21 mouse cellular contexts compared by ENCODE assay signal in the genomic region with DNA sequence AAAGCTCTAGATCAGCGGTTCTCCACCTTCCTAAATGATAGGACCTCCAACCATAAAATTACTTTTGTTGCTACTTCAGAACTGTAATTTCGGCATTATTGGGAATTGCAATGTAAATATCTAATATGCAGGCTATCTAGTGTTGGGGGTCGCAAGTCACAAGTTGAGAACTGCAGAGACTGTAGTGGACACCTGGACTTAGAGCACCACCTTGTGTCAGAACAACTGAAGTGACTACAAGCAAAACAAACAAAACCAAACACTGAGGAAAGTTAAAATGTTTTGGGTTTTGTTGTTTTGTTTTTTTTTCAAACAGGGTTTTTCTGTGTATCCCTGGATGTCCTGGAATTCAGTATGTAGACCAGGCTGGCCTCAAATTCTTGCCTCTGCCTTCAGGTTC. TPM values are rescaled to one million over a fixed set of nuclear protein-coding genes. Genes with fewer than 3 reads are reported as not detected.
DNase-seq lines count a peak whose midpoint lies in the region; ATAC-seq and TF ChIP-seq lines count a peak whose summit lies in the region.
"Had no signal": no experiment of that assay in that cellular context is flagged by ENCODE, and none has a peak within 500 bp of the region (broad histone marks: within the 10 kb centered on the region; RNA-seq: fewer than 3 reads in every experiment).

No protein-coding gene starts in this region.

- no peak overlapping the region for H3K9ac ChIP-seq in heart, postnatal 0 days (replicated peaks; ENCODE audit: low read depth, low read length)
- H3K9ac ChIP-seq in liver, postnatal 0 days (replicated peaks): no peak overlapping the region
- H3K9ac ChIP-seq in liver, embryonic 12.5 days: no peak overlapping the region
- no peak overlapping the region for H3K9ac ChIP-seq in MEL (ENCODE audit: control insufficient read depth, low read depth, low read length, poor library complexity, severe bottlenecking)
- no peak overlapping the region for H3K9ac ChIP-seq in stomach, postnatal 0 days (ENCODE audit: low read length)
- H3K9ac ChIP-seq: limb, embryonic 12.5 days; midbrain, embryonic 13.5 days had no signal

- H3K4me3 ChIP-seq in heart, postnatal 0 days (ENCODE audit: low read depth, low read length): no peak overlapping the region
- no peak overlapping the region for H3K4me3 ChIP-seq in heart, embryonic 10.5 days
- H3K4me3 ChIP-seq in liver, postnatal 0 days (ENCODE audit: low read depth, low read length): no peak overlapping the region
- no peak overlapping the region for H3K4me3 ChIP-seq in liver, embryonic 12.5 days
- H3K4me3 ChIP-seq in MEL (ENCODE audit: control insufficient read depth in 1 of 2, insufficient read depth in 1 of 2, low read depth in 2 of 2, low read length in 2 of 2): no peak overlapping the region
- H3K4me3 ChIP-seq in stomach, postnatal 0 days (ENCODE audit: low read depth, low read length): no peak overlapping the region
- H3K4me3 ChIP-seq: limb, embryonic 12.5 days; midbrain, embryonic 13.5 days had no signal

- no peaks in the 10 kb centered on the region for H3K9me3 ChIP-seq in heart, postnatal 0 days (replicated peaks; ENCODE audit: control insufficient read depth, low read length)
- H3K9me3 ChIP-seq in heart, embryonic 10.5 days: no peaks in the 10 kb centered on the region
- no peaks in the 10 kb centered on the region for H3K9me3 ChIP-seq in liver, postnatal 0 days (ENCODE audit: low read length)
- no peaks in the 10 kb centered on the region for H3K9me3 ChIP-seq in liver, embryonic 12.5 days (replicated peaks)
- H3K9me3 ChIP-seq in MEL (replicated peaks; ENCODE audit: insufficient read depth, low read length): no peaks in the 10 kb centered on the region
- no peaks in the 10 kb centered on the region for H3K9me3 ChIP-seq in stomach, postnatal 0 days (ENCODE audit: control insufficient read depth, low read length)
- H3K9me3 ChIP-seq: limb, embryonic 12.5 days; midbrain, embryonic 13.5 days had no signal

- peaks cover 11% of the 10 kb centered on the region; the same call in 1 of the 2 replicates for H3K27me3 ChIP-seq in heart, postnatal 0 days (ENCODE audit: control insufficient read depth, insufficient read depth, low read length)
- H3K27me3 ChIP-seq in heart, embryonic 10.5 days (ENCODE audit: insufficient read depth, poor library complexity, severe bottlenecking): peaks cover 14% of the 10 kb centered on the region
- H3K27me3 ChIP-seq in liver, postnatal 0 days (ENCODE audit: insufficient read depth, low read length): no peaks in the 10 kb centered on the region; the same call in 1 of the 2 replicates
- H3K27me3 ChIP-seq in liver, embryonic 12.5 days (replicated peaks): peaks cover 29% of the 10 kb centered on the region; the same call in 1 of the 2 replicates
- H3K27me3 ChIP-seq in MEL (ENCODE audit: control insufficient read depth in 1 of 2, insufficient read depth in 2 of 2, low read length in 2 of 2): no peaks in the 10 kb centered on the region; a peak in 1 of 4 replicates
- H3K27me3 ChIP-seq in stomach, postnatal 0 days (ENCODE audit: control insufficient read depth, insufficient read depth, low read length): no peaks in the 10 kb centered on the region

- TF ChIP-seq RAD21 in MEL (IDR thresholded peaks at IDR 0.05; ENCODE audit: low read depth, low read length): peak; percentile 3

- no peaks in the 10 kb centered on the region for H3K4me1 ChIP-seq in heart, postnatal 0 days (ENCODE audit: control insufficient read depth, insufficient read depth)
- no peaks in the 10 kb centered on the region for H3K4me1 ChIP-seq in heart, embryonic 10.5 days
- no peaks in the 10 kb centered on the region for H3K4me1 ChIP-seq in liver, postnatal 0 days (ENCODE audit: insufficient read depth)
- H3K4me1 ChIP-seq in liver, embryonic 12.5 days: no peaks in the 10 kb centered on the region
- H3K4me1 ChIP-seq in MEL (ENCODE audit: control insufficient read depth in 1 of 2, insufficient read depth in 2 of 2, low read length in 2 of 2): no peaks in the 10 kb centered on the region
- H3K4me1 ChIP-seq in stomach, postnatal 0 days (replicated peaks; ENCODE audit: control insufficient read depth, insufficient read depth): no peaks in the 10 kb centered on the region
- H3K4me1 ChIP-seq: limb, embryonic 12.5 days; midbrain, embryonic 13.5 days had no signal

- H3K4me2 ChIP-seq in heart, postnatal 0 days (ENCODE audit: low read depth, low read length): no peak overlapping the region
- H3K4me2 ChIP-seq in liver, postnatal 0 days (ENCODE audit: low read depth, low read length): no peak overlapping the region
- H3K4me2 ChIP-seq in liver, embryonic 12.5 days: no peak overlapping the region
- no peak overlapping the region for H3K4me2 ChIP-seq in stomach, postnatal 0 days (replicated peaks; ENCODE audit: low read depth)
- H3K4me2 ChIP-seq: heart, embryonic 11.5 days; limb, embryonic 12.5 days; midbrain, embryonic 13.5 days had no signal

- no peak for TF ChIP-seq POLR2A in MEL (IDR thresholded peaks at IDR 0.05; ENCODE audit: control insufficient read depth in 1 of 2, insufficient read depth in 1 of 2, low read depth in 1 of 2, low read length in 2 of 2, poor library complexity in 1 of 2)

- DNase-seq in heart, postnatal 0 days (ENCODE audit: low spot score): no peak
- DNase-seq in heart, embryonic 10.5 days (ENCODE audit: low spot score): no peak
- no peak for DNase-seq in liver, postnatal 0 days
- DNase-seq in MEL (ENCODE audit: low read depth, low spot score): no peak
- DNase-seq in stomach, postnatal 0 days (ENCODE audit: low spot score): no peak
- DNase-seq in T-cell, adult 2 months (ENCODE audit: low spot score): no peak
- DNase-seq: adrenal gland, adult 8-10 months; cerebellum, adult 9-10 months; gastrocnemius, postnatal 10 days; heart, postnatal 36 days; kidney, postnatal 36 days; lung, adult 2 months; right cerebral cortex, postnatal 25 days had no signal

- no peak for ATAC-seq in heart, postnatal 0 days (ENCODE audit: insufficient read depth, low read depth)
- no peak for ATAC-seq in liver, postnatal 0 days
- ATAC-seq in liver, embryonic 12.5 days: no peak
- ATAC-seq in stomach, postnatal 0 days (ENCODE audit: low FRiP score, low TSS enrichment): no peak
- ATAC-seq: forebrain, embryonic 16.5 days; intestine, embryonic 16.5 days; midbrain, embryonic 13.5 days had no signal

- peak; percentile 28 for TF ChIP-seq CTCF in heart, postnatal 0 days (IDR thresholded peaks at IDR 0.05; ENCODE audit: low read depth)
- peak; percentile 42 for TF ChIP-seq CTCF in liver, postnatal 0 days (IDR thresholded peaks at IDR 0.05; ENCODE audit: low read depth)
- no peak; a peak in 1 of 6 replicates for TF ChIP-seq CTCF in MEL (IDR thresholded peaks at IDR 0.05 in 2 of 3, conservative IDR thresholded peaks at IDR 0.05 in 1 of 3; ENCODE audit: control insufficient read depth in 1 of 3, insufficient read depth in 1 of 3, low read depth in 2 of 3, low read length in 3 of 3, poor library complexity in 1 of 3, severe bottlenecking in 1 of 3)
- TF ChIP-seq CTCF in stomach, postnatal 0 days (IDR thresholded peaks at IDR 0.05; ENCODE audit: low read depth): peak; percentile 50

- TF ChIP-seq EP300 in heart, postnatal 0 days (IDR thresholded peaks at IDR 0.05; ENCODE audit: low read depth): no peak
- TF ChIP-seq EP300 in liver, postnatal 0 days (IDR thresholded peaks at IDR 0.05; ENCODE audit: low read depth): no peak
- no peak for TF ChIP-seq EP300 in MEL (IDR thresholded peaks at IDR 0.05; ENCODE audit: low read depth in 1 of 2, low read length in 2 of 2)
- TF ChIP-seq EP300 in stomach, postnatal 0 days (optimal IDR thresholded peaks at IDR 0.05): no peak

- no peak overlapping the region for H3K27ac ChIP-seq in heart, postnatal 0 days (ENCODE audit: low read depth)
- H3K27ac ChIP-seq in heart, embryonic 10.5 days: no peak overlapping the region
- H3K27ac ChIP-seq in liver, postnatal 0 days (ENCODE audit: low read depth): no peak overlapping the region
- H3K27ac ChIP-seq in liver, embryonic 12.5 days: no peak overlapping the region
- H3K27ac ChIP-seq in MEL (ENCODE audit: control insufficient read depth, low read depth, low read length): no peak overlapping the region
- H3K27ac ChIP-seq in stomach, postnatal 0 days (replicated peaks): no peak overlapping the region
- H3K27ac ChIP-seq: limb, embryonic 12.5 days; macrophage; midbrain, embryonic 13.5 days had no signal

- 66% methylated on average over 3 of the region's 3 CpGs for WGBS in heart, postnatal 0 days
- 74% methylated on average over 3 of the region's 3 CpGs for WGBS in heart, embryonic 10.5 days
- WGBS in liver, postnatal 0 days (ENCODE audit: insufficient replicate concordance): 64% methylated on average over 3 of the region's 3 CpGs
- 67% methylated on average over 3 of the region's 3 CpGs for WGBS in liver, embryonic 12.5 days (ENCODE audit: insufficient replicate concordance)
- 76% methylated on average over 3 of the region's 3 CpGs for WGBS in stomach, postnatal 0 days

- H3K36me3 ChIP-seq in heart, postnatal 0 days (replicated peaks; ENCODE audit: control insufficient read depth, insufficient read depth, low read length): no peaks in the 10 kb centered on the region
- no peaks in the 10 kb centered on the region for H3K36me3 ChIP-seq in heart, embryonic 10.5 days
- H3K36me3 ChIP-seq in liver, postnatal 0 days (replicated peaks; ENCODE audit: insufficient read depth, low read length): no peaks in the 10 kb centered on the region
- H3K36me3 ChIP-seq in liver, embryonic 12.5 days: no peaks in the 10 kb centered on the region
- no peaks in the 10 kb centered on the region for H3K36me3 ChIP-seq in MEL (ENCODE audit: control insufficient read depth in 1 of 2, insufficient read depth in 2 of 2, low read length in 2 of 2)
- no peaks in the 10 kb centered on the region for H3K36me3 ChIP-seq in stomach, postnatal 0 days (ENCODE audit: control insufficient read depth, insufficient read depth, low read length)
- H3K36me3 ChIP-seq: limb, embryonic 12.5 days; midbrain, embryonic 13.5 days had no signal

- no peaks in the 10 kb centered on the region for H3K79me2 ChIP-seq in MEL (ENCODE audit: control insufficient read depth, insufficient read depth, low read length, poor library complexity)

RNA-seq across cellular contexts. Expression of gene Chic1, which starts 28.3 kb away (rescaled TPM):
- 0.65 and 1.7 TPM in 2 replicates for total RNA-seq in heart, postnatal 0 days (2014; rRNA removed; ENCODE audit: low replicate concordance)
- polyA plus RNA-seq in heart, postnatal 0 days (2015; fragmentation: Nextera tagmentation; extraction: Ambion mirVana): 0.90 and 0.91 TPM in 2 replicates
- polyA plus RNA-seq in heart, embryonic 10.5 days (2016; fragmentation: Nextera tagmentation; extraction: Ambion mirVana): 3.1 and 3.4 TPM in 2 replicates
- polyA plus RNA-seq in liver, postnatal 0 days (2015; fragmentation: Nextera tagmentation; extraction: Ambion mirVana): 0.08 and 0.20 TPM in 2 replicates
- polyA plus RNA-seq in liver, embryonic 12.5 days (2016; fragmentation: Nextera tagmentation; extraction: Ambion mirVana): 0.69 and 0.71 TPM in 2 replicates
- total RNA-seq in MEL (2012; rRNA removed): not detected in 2 replicates
- not detected for polyA plus RNA-seq in MEL (2012; ENCODE audit: insufficient read depth in 1 of 2, insufficient read length in 2 of 2, low read depth in 1 of 2, low replicate concordance in 2 of 2, missing spikeins in 1 of 2)
- polyA plus RNA-seq in stomach, postnatal 0 days (2015; fragmentation: Nextera tagmentation; extraction: Ambion mirVana): 0.92 and 1.0 TPM in 2 replicates
- polyA plus RNA-seq: macrophage had no signal

RNA-seq across cellular contexts. Expression of gene Tsx, which starts 29.7 kb away (rescaled TPM):
- not detected in 2 replicates for total RNA-seq in heart, postnatal 0 days (2014; rRNA removed; ENCODE audit: low replicate concordance)
- polyA plus RNA-seq in heart, postnatal 0 days (2015; fragmentation: Nextera tagmentation; extraction: Ambion mirVana): 0.15 TPM in 1 of 2 replicates, not detected in the other
- not detected in 2 replicates for polyA plus RNA-seq in heart, embryonic 10.5 days (2016; fragmentation: Nextera tagmentation; extraction: Ambion mirVana)
- polyA plus RNA-seq in liver, postnatal 0 days (2015; fragmentation: Nextera tagmentation; extraction: Ambion mirVana): not detected in 2 replicates
- polyA plus RNA-seq in liver, embryonic 12.5 days (2016; fragmentation: Nextera tagmentation; extraction: Ambion mirVana): not detected in 2 replicates
- total RNA-seq in MEL (2012; rRNA removed): not detected in 2 replicates
- not detected for polyA plus RNA-seq in MEL (2012; ENCODE audit: insufficient read depth in 1 of 2, insufficient read length in 2 of 2, low read depth in 1 of 2, low replicate concordance in 2 of 2, missing spikeins in 1 of 2)
- not detected in 2 replicates for polyA plus RNA-seq in stomach, postnatal 0 days (2015; fragmentation: Nextera tagmentation; extraction: Ambion mirVana)
- total RNA-seq: gastrocnemius, postnatal 10 days; heart, postnatal 36 days had no signal
- polyA plus RNA-seq: lung, adult 2 months; macrophage had no signal

RNA-seq across cellular contexts. Expression of gene Gm26992, which starts 37.3 kb away (rescaled TPM):
- not detected in 2 replicates for total RNA-seq in heart, postnatal 0 days (2014; rRNA removed; ENCODE audit: low replicate concordance)
- polyA plus RNA-seq in heart, postnatal 0 days (2015; fragmentation: Nextera tagmentation; extraction: Ambion mirVana): not detected in 2 replicates
- not detected in 2 replicates for polyA plus RNA-seq in heart, embryonic 10.5 days (2016; fragmentation: Nextera tagmentation; extraction: Ambion mirVana)
- polyA plus RNA-seq in liver, postnatal 0 days (2015; fragmentation: Nextera tagmentation; extraction: Ambion mirVana): not detected in 2 replicates
- polyA plus RNA-seq in liver, embryonic 12.5 days (2016; fragmentation: Nextera tagmentation; extraction: Ambion mirVana): not detected in 2 replicates
- total RNA-seq in MEL (2012; rRNA removed): not detected in 2 replicates
- polyA plus RNA-seq in MEL (2012; ENCODE audit: insufficient read depth in 1 of 2, insufficient read length in 2 of 2, low read depth in 1 of 2, low replicate concordance in 2 of 2, missing spikeins in 1 of 2): not detected
- polyA plus RNA-seq in stomach, postnatal 0 days (2015; fragmentation: Nextera tagmentation; extraction: Ambion mirVana): not detected in 2 replicates
- total RNA-seq: adrenal gland, adult 8-10 months; gastrocnemius, postnatal 10 days; heart, postnatal 36 days had no signal
- polyA plus RNA-seq: forebrain, embryonic 16.5 days; heart, embryonic 11.5 days; intestine, embryonic 16.5 days; limb, embryonic 12.5 days; macrophage; midbrain, embryonic 13.5 days; neural tube, embryonic 11.5 days had no signal

Comparison
In these comparisons a context has a peak if more than half of its experiments do, and no peak if none do; other contexts are left out.
1. CTCF ChIP-seq: peak in heart, postnatal 0 days (single experiment), liver, postnatal 0 days (single experiment) and stomach, postnatal 0 days (single experiment); none in MEL (0 of 3).